Mouse (Mus musculus): ENCODE results near the gene Lrrc57.
A peak's percentile ranks its signal among the peaks of the same experiment; 100 is the strongest.

- TF ChIP-seq CTCF (IDR thresholded peaks at IDR 0.05; ENCODE audit: low read depth), result no peak
- TF ChIP-seq EP300 (IDR thresholded peaks at IDR 0.05; ENCODE audit: low read depth), result peak; percentile 22; the same call in 1 of the 2 replicates
Measured at GRCm38 (mm10) chr2:120556868-120557267, 52.5 kb downstream of the Lrrc57 start.
